Mouse (Mus musculus): ENCODE data around the gene Exoc6. TPM values are rescaled to one million over a fixed set of nuclear protein-coding genes. Genes with fewer than 3 reads are reported as not detected.
"Not testable (repeated sequence)": the region's sequence is repeated elsewhere in the genome, so short reads cannot be mapped to it uniquely, and the experiment has no call there.

The Exoc6 gene
- total and polyA plus RNA-seq, 3 experiments: 30.2 to 41.2 TPM; not detected in 1

GRCm38 (mm10) chr19:37526768-37527167 is 23.4 kb upstream of the Exoc6 start:
- Histone ChIP-seq H3K9me3 (replicated peaks; ENCODE audit: insufficient read depth, low read length) (no peaks in the 10 kb centered on the region), H3K9ac (ENCODE audit: control insufficient read depth, low read depth, low read length, poor library complexity, severe bottlenecking) (no peak overlapping the region), H3K27me3 (ENCODE audit: control insufficient read depth in 1 of 2, insufficient read depth in 2 of 2, low read length in 2 of 2) (no peaks in the 10 kb centered on the region), H3K79me2 (ENCODE audit: control insufficient read depth, insufficient read depth, low read length, poor library complexity) (no peaks in the 10 kb centered on the region), H3K27ac (ENCODE audit: control insufficient read depth, low read depth, low read length) (no peak overlapping the region), H3K4me3 (ENCODE audit: control insufficient read depth in 1 of 2, insufficient read depth in 1 of 2, low read depth in 2 of 2, low read length in 2 of 2) (no peak overlapping the region), H3K4me1 (ENCODE audit: control insufficient read depth in 1 of 2, insufficient read depth in 2 of 2, low read length in 2 of 2) (peaks cover 9 to 39% of the 10 kb centered on the region in 2 experiments), H3K36me3 (ENCODE audit: control insufficient read depth in 1 of 2, insufficient read depth in 2 of 2, low read length in 2 of 2) (peaks cover 0 to 27% of the 10 kb centered on the region in 2 experiments; a peak in 2 of 4 replicates)
- no peak for DNase-seq (ENCODE audit: low read depth, low spot score)
- TF ChIP-seq RAD21 (IDR thresholded peaks at IDR 0.05; ENCODE audit: low read depth, low read length) (no peak), EP300 (IDR thresholded peaks at IDR 0.05; ENCODE audit: low read depth in 1 of 2, low read length in 2 of 2) (no peak), BHLHE40 (IDR thresholded peaks at IDR 0.05; ENCODE audit: borderline replicate concordance, low read depth, low read length) (no peak), CHD2 (IDR thresholded peaks at IDR 0.05; ENCODE audit: low read length) (no peak), MEF2A (IDR thresholded peaks at IDR 0.05; ENCODE audit: extremely low read depth, insufficient replicate concordance, low read depth, low read length, poor library complexity, severe bottlenecking) (no peak), HCFC1 (IDR thresholded peaks at IDR 0.05; ENCODE audit: low read depth, low read length) (no peak), TAL1 (IDR thresholded peaks at IDR 0.05; ENCODE audit: low read length) (no peak), CHD1 (IDR thresholded peaks at IDR 0.05; ENCODE audit: low read depth, low read length) (no peak), GABPA (IDR thresholded peaks at IDR 0.05; ENCODE audit: low read depth, low read length) (no peak), ELF1 (IDR thresholded peaks at IDR 0.05; ENCODE audit: low read depth, low read length) (no peak), TCF12 (IDR thresholded peaks at IDR 0.05; ENCODE audit: low read depth, low read length) (no peak), ZC3H11A (IDR thresholded peaks at IDR 0.05; ENCODE audit: low read depth, low read length) (no peak)

GRCm38 (mm10) chr19:37527736-37528135 is 22.5 kb upstream of the Exoc6 start:
- not testable (repeated sequence) for H3K9me3 ChIP-seq (replicated peaks; ENCODE audit: insufficient read depth, low read length); H3K79me2 ChIP-seq (ENCODE audit: control insufficient read depth, insufficient read depth, low read length, poor library complexity); H3K9ac ChIP-seq (ENCODE audit: control insufficient read depth, low read depth, low read length, poor library complexity, severe bottlenecking); H3K4me3 ChIP-seq (ENCODE audit: control insufficient read depth in 1 of 2, insufficient read depth in 1 of 2, low read depth in 2 of 2, low read length in 2 of 2); H3K27me3 ChIP-seq (ENCODE audit: control insufficient read depth in 1 of 2, insufficient read depth in 2 of 2, low read length in 2 of 2)
- H3K4me1 ChIP-seq (ENCODE audit: control insufficient read depth in 1 of 2, insufficient read depth in 2 of 2, low read length in 2 of 2): peaks cover 9 to 31% of the 10 kb centered on the region in 2 experiments
- DNase-seq (ENCODE audit: low read depth, low spot score): peak; percentile 53
- TF ChIP-seq RCOR1 (IDR thresholded peaks at IDR 0.05; ENCODE audit: low read depth, low read length): 0 out of 2 replicates have a peak, but pooled peaks have one; percentile 49
- 0 out of 2 replicates have a peak, but pooled peaks have one; percentile 15 for TF ChIP-seq SIN3A (IDR thresholded peaks at IDR 0.05; ENCODE audit: low read length)
- TF ChIP-seq EP300 (IDR thresholded peaks at IDR 0.05; ENCODE audit: low read depth in 1 of 2, low read length in 2 of 2): peak; percentile 55 to 56
- peak; percentile 76; the same call in 1 of the 2 replicates for TF ChIP-seq ZNF384 (IDR thresholded peaks at IDR 0.05; ENCODE audit: low read depth, low read length)
- TF ChIP-seq GATA1 (IDR thresholded peaks at IDR 0.05; ENCODE audit: low read depth, low read length): peak; percentile 37
- peak; percentile 43; the same call in 1 of the 2 replicates for TF ChIP-seq TCF12 (IDR thresholded peaks at IDR 0.05; ENCODE audit: low read depth, low read length)
- peak overlapping the region; percentile 19; the same call in 1 of the 2 replicates for H3K27ac ChIP-seq (ENCODE audit: control insufficient read depth, low read depth, low read length)
- H3K36me3 ChIP-seq (ENCODE audit: control insufficient read depth in 1 of 2, insufficient read depth in 2 of 2, low read length in 2 of 2): peaks cover 0 to 22% of the 10 kb centered on the region in 2 experiments; a peak in 2 of 4 replicates
